Mouse (Mus musculus) frontal cortex, adult (tissue): ENCODE results near the gene Gria1.

Source experiments
- ATAC-seq: cut with Nextera tagmentation; 2 replicates; pipeline ENCODE4 v1.9.2; 2017; ENCODE audit warnings: mild to moderate bottlenecking, moderate library complexity, mixed read lengths; ENCODE audit not compliant: low TSS enrichment

The Gria1 gene

DNA sequence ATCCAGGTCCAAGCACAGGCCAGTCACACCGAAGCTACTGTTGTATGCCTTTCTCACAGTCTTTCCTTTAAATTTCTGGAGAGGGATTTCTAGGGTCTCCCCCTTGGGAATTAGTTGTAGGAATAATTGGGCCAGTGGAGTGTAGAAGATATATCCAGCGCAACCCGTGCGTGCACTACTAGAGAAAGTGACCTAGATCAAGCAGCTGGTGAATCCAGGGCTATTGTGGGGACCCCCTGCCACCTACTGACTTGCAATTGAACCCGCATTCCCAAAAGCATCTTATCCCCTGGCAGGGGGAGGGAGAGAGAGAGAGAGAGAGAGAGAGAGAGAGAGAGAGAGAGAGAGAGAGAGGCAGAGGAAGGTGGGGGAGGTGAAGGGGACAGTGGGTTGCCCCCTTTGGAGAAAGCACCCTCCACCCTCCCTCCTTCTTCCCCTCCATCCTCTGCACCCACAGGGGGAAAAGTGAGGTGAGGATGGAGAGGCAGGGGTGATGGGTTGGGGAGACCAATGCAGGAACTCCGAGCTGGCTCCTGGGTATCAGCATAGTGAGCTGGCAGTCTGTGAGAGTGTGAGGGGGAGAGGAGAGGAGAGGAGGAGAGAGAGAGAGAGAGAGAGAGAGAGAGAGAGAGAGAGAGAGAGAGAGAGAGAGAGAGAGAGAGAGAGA is at the start of gene Gria1:
Gene Gria1, plus strand, starts transcription at position 364 of the 667 bp plus-strand sequence.
- ATAC-seq, result peak; percentile 51

DNA sequence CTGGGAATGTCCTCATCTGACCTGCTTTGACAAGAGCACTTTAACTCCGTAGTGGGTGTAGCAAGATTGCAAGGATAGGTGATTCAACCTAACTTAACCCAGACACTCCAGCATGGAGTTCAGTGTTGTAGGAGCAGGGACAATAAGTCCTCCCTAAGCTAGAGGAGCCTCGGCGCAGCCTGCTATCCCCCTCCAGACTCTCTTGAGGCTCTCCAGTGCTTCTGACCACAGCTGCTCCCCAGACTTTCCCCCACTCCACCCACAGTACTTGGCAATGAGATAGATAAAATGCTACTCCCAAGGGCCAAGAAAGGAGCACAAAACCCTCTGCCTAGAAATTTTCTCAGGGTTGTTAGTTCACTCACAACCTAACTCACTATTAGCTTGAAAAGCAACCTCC is 49.4 kb upstream of the Gria1 start:
- no peak for ATAC-seq

DNA sequence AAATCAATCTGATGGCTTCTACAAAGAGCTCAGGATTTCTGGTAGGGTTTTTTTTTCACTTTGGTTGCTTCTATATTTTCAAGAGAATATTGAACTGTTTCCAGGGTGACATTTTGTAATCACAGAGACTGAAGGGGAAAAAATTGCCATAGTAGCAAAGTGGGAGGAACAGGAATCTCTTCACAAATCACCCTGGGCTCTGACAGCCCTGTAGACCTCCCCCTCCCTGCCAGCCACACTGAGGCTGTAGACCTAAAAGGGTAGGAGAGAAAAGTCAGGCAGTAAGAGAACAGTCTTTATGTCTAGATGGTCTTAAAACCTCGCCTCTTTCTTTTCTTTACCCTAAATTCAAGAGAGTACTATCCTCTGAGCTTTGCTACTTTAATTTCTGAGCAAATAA is 38.4 kb upstream of the Gria1 start:
- ATAC-seq, result no peak

DNA sequence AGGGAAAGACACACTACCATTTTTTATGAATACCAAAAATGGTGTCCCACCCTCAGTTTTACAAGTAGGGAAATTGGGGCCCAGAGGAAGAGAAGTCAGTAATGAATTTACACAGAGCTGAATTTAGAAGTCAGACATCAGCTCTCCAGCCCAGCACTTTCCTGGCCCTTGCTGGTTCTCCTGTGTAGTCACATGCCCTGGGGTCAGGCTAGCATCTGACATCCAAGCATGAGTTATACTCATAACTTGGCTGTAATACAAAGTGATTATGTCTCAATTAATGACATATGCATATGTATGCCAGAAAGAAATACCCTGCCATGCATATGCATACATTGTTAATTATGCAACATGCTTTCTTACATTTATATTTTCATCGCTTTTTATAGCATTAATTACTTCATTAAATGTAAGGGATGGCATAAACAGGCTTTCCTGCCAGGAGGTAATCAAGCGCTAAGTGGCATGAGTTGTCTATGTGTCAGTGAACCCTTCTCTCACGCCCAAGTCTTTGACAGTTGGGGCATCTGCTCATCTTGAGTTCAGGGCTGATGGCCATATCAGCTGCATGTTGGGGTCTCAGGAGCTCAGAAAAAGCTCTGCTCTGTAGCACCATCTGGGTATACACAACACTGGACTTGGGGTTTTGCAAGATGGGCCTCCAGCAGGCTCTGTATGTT is 26.7 kb upstream of the Gria1 start:
- no peak for ATAC-seq

DNA sequence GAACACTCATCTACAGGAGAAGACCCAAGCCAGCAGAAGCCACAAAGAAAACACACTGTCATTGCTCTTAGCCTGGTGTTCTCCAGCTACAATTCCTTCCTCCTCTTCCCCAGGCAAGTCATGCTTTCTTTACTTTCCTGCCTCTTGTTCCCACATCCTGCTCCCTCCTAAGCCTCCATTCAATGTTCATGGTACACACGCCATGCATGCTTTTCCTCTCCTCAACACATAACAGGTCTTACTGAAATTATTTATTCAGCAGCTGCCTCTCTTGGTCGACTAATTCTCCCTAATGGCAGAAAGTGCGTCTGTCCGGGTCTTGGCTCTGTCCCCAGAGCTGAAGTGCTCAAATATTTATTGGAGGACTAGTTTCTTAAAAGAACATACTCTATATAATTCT is 25.7 kb upstream of the Gria1 start:
- ATAC-seq, result no peak

DNA sequence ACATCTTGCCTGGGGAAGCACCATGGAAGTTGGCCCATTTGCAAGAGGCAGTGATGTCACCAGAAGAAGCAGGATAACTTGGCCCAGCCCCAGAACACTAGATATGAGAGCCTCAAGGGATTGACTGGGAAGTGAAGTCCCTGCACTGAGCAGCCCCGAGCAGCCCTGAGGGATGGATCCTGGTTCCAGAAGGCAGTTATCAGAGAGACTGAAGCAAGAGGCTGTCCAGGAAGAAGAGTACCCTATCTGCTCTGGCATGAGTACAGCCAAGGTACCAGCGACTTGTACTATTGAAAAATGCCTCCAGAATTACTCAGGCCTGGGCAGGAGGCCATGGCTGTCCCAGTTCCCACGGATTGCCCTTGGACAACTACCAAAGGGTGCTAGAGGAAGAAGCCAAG is 11.6 kb upstream of the Gria1 start:
- no peak for ATAC-seq

DNA sequence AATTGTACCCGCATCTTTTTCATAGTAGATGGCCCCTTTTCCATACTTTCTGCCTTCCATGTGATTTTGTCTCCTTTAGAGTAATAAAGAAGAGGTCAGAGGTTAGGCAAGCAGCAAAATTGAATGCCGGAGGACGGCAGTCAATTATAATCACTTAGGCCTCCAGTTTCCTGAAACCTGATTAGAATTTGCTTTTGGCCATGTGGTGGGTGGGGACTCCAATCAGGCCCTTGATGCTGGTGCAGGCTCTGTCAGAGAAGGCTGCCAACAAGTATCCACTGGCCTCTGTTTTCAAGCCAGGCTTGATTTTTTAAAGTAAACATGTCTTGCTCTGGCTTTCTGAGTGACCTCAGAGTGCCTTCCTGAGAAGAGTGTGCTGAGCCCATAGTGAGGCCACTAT is 6.6 kb upstream of the Gria1 start:
- ATAC-seq, result no peak

DNA sequence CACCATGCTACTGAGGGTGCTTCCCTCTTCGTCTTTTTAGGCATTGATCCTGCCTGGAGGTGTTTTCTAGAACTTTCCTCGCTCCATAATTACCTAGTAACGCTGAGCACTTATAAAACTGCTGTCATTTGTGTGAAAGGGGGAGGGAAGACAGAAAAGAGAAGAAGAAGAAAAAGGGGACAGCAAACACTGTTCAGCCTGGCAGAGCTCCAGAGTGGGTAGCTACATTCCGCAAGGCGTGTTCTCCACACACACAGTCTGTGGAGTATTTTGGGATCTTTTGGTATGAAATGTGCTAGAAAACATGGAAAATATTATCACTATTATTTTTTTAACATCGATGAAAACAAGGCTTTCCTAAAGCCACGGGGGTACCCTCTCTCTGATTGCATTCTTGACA is 5.8 kb upstream of the Gria1 start:
- ATAC-seq, result no peak

DNA sequence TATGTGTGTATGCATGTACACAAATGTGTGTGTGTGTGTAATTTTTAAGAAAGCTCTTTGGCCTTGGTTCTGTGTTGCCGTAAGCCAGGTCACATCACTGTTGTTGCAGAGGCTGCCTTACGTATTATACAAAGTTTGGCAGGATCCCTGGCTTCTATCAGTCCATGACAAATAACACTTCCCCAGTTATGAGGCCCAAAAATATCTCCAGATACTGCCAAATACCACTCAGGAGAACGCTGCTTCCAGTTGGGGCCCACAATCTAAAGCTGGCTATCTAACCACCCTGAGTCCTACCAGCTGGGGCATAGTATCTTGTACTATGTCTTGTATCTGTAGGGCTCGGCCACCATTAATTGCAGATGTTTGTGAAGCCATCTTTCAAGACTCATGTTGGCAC is 3.4 kb upstream of the Gria1 start:
- ATAC-seq, result no peak

DNA sequence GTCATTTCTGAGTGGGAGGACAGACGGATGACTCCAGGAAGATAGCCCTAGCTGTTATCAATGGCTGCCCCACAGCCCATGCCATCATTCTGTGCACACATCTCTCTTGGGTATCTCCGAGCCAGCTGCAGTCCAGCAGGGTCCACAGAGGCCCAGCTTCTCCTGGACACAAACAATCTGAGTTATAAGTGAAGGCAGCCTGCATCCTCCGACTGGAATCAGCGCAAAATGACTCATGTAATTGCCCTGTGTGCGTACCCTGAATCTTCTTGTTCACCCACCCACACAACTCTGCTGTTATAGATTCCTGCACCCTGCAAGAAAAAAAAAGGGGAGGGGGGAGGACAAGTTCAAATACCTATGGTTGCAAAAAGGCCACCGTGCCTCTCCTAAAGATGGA is 576 bp upstream of the Gria1 start:
- no peak for ATAC-seq

DNA sequence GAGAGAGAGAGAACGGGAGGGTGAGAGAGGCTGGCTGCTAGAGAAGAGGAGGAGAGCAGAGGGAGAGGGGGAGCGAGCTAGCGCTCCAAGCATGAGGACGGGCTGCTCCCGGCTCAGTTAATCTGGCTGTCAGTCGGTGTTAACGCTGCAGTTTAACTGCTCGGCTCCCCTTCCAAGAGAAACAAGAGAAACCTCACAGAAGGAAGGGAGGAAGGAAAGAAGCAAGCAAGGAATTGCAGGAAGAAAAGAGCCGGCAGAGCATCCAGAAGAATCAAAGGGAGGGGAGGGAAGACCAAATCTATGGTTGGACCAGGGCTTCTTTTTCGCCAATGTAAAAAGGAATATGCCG is 478 bp downstream of the Gria1 start:
- peak; percentile 89 for ATAC-seq

DNA sequence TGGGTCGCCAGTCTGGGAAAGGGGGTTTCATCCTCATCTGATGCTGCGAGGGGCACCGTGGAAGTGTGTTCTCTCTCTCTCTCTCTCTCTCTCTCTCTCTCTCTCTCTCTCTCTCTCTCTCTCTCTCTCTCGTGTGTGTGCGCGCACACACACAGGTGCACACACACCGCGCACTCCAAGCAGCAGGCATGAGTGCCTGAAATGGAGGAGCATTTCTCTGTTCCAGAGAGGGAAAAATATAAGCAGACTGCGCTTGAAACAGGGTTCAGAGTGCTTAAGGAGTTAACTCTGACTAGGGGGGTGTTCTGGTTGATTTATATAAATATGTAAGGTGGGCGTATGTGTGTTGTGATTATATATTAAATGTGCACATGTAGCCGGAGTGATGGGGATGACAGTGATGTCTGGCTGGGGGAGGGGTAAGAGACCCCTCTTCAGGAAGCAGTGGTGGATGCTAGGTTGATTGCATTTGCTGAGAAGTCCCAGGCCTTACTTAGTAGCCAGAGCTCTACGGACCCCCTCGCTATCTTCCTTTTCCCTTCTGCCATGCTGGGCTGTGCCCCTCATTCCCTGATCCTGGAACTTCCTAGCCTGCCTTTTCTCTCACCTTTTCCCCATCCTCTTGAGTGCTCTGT is 1.2 kb downstream of the Gria1 start:
- ATAC-seq, result 0 out of 2 replicates have a peak, but pooled peaks have one; percentile 18

DNA sequence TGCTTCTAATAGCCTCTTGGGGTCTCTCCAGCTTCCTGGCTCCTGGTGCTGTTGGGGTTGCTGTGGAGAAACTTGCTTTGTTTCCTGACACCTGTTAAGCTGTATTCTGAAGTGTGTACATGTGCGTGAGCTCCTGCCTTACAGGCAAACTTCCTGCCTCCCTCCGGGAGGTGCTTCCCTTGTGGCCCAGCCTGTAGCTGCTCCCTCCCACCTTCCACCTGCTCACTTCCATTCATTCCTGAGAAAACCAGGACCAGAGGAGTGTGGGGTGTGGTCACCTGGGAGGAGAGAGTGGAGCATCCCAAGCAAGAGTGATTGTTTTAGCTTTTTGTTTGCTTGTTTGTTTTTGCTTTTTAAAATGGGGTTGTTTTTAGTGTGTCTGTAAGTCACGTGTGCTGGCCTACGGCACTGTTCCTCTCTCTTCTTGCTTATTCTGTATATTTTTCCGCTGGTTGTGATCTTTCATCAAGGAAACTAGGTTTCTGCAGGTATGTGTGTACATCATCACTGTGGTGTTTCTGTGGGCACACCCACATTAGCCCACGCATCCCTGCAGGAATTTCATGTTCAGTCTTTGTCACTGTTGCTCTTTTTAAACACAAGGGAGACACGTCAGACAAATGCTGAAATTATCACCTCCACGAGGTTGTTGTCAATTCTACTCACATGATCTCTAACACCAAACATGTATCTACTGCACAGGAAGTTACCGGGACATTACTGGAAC is 2.4 kb downstream of the Gria1 start:
- peak; percentile 31; the same call in 1 of the 2 replicates for ATAC-seq

DNA sequence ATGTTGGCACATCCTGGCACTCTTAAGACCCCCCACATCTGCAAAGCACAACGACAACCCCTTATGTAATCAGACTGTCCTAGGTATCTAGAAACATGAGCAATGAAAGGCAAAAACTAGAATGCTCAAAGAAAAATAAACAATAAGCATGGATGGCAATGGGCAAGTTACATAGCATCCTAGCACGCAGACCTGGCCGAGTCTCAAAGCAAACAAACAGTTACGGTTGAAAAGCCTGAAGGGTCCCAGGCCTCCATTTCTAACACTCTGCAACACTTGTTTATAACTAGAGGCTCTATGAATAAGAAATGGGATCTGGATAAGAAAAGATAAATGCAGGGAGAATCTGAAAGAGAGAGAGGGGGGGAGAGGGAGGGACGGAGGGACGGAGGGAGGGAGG is 3.2 kb downstream of the Gria1 start:
- no peak for ATAC-seq

DNA sequence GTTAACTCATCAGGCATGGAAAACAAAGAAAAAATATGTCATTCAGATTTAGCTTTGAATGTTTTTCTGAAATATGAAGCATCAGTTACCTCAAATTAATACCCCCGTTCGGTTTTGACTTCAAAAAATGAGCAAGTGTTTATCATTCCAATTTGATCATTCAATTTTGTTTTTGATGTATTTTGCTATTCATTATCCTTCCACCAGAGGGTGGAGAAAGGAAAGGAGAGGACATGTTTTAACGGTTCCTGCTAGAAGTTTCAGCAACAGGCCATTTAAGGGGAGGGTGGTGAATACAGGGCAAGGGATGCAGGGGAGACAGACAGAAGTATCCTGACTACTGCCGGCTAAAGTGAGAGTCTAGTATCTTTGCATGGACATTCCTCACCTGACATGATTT is 7.3 kb downstream of the Gria1 start:
- no peak for ATAC-seq

DNA sequence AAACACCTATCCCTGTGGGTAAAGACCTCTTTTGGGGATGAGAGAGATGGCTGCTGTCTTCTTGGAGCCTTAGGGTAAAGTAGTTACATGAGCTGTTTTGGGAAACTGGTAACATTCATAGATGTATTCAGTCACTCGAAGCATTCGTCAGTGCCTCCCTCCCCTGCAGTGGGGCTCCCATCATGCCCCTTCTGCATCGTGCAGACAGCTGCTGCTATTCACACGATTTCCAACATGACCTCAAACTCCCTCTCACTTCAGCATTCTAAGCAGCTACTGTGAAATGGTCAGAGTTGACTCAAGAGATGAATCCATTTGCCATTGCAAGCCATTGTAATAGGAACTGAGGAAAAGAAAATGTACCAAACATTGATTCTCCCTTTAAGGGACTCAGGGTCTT is 11.2 kb downstream of the Gria1 start:
- peak; percentile 54 for ATAC-seq

DNA sequence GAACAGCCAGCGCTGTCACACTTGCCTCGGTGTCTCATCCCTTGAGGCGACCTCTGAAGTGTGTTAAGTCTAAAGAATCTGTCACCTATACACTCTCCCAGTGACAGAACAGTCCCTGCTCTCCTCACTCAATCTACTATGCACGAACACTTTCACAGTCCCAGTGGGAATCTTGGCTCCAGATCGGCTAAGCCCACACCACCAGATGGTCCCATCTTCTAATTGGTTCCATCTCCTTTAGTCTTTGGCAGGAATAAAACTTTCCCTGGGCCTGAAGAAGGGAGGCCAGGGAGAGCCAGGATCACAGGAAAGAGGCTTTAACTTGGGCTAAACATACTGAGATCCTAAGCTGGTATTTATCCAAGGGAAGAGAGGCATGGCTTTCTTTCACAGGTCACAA is 19.3 kb downstream of the Gria1 start:
- ATAC-seq, result peak; percentile 89

DNA sequence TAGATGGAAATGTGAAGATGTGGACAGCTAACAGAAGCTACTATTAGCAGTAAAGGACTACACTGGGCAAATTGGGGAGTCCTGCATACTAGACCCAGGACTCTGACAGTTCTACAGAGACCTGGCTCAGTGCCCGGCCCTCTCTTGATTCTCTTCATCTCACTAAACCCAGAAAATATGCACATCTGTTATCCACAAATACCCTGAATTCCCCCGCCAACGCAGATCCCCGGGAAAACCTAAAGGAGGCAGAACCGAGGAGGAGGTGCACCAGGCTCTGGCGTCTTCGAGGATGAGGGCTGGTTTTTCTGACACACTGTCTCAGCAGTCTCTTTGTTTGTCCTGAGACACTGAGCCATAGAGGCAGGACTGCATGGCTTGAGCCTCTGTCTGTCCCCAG is 27.6 kb downstream of the Gria1 start:
- ATAC-seq, result peak; percentile 79

DNA sequence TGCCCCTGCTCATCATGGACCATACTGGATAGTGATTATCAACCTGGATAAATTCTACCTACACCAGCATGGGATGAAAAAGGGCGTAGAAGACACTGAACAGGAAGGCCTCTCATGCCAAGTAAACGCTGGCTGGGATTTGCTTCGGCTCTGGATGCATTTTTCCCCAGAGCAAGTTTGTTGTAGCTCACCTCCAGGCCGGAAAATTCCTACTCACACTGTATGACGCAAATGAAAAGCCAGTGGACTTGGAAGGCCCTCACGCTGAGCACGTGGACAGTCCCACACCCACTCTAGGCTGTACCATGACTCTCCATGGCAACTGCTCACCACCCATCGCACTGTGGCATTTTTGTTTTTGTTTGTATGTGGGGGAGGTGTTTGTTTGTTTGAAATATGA is 28.1 kb downstream of the Gria1 start:
- peak; percentile 53 for ATAC-seq

DNA sequence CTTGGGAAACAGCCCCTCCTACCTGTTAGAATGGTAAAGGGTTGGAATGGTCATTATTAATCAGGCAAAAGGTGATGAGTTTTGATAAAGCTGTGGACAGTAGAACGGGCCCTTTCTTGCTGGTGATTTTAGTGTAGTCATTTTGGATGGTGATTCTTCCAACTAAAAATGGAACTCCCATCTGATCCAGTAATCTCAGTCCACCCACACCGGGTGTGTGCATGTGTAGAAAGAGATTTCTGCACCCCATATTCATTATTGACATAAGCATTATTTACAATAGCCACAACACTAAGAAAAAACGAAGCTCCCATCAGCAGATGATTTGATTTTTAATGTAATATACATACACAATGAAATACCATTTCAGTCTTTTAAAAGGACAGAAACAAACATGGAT is 30.9 kb downstream of the Gria1 start:
- peak; percentile 48; the same call in 1 of the 2 replicates for ATAC-seq

DNA sequence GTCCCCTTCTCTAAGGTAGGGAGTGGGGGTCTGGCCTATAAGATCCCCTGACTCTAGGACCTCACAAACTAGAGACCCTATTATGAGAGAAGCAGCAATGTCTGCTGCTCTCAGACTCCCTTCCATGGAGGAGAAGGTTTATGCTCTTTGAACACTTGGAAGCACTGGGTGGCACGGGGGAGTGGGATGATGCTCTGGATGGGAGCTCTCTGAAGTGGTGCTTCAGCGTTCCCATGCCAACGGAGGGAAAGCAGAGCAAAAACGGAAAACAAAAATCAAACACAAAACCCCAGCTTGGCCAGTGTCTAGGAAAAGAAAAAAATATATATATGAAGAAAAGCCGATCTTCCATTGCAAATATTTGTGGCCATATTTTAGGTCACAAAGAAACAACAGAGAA is 33.0 kb downstream of the Gria1 start:
- peak; percentile 71 for ATAC-seq

DNA sequence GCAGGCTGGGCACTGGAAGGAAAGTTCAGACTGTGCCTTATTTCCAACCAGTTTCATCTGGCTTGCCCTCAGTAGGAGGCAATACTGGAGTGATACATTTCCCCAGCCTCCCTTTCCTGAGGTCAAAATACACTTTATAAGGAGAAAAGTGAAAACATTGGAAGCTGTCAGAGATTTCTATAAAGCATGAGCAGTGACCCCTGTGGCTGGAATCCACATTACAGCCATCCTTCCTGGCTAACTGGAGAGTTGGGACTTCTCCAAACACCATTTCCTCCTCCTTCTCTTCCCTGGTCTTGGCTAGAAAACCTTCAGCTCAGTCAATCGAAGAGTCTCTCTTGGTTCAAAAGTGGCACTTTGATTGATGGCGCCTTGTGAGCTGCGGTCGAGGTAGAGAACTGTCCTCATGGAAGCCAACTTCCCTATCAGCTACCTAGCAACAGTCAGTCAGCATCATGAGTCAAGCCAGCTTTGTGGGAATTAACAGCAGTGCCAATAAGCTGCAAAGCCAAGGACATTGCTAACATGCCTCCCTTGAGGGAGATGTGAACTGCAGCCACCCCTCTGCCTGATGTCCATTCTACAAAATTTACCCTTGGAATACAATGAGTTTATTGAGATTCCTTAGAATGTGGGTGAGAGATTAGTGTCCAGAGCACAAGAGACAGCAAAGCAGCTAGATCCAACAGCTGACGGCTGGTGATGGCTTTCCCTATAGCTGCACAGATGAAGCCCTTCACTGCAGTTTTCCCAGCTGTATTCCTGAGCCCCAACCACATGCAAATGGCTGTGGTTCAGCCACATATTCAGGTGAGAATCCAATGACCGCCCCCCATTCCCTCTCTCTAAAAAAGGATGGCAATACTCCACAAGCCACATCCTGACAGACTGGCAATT is 40.7 kb downstream of the Gria1 start:
- no peak for ATAC-seq
